Mouse (Mus musculus) heart, adult 2 months (tissue): ENCODE data around the gene Gap43.

Experiments
- CTCF ChIP-seq: fragments of 200-600 bp; IDR thresholded peaks from 2 replicates; pipeline ENCODE4 v1.8.1; 2022; ENCODE audit warnings: antibody characterized with exemption, mild to moderate bottlenecking, moderate library complexity
- EP300 ChIP-seq: fragments of 200-500 bp; IDR thresholded peaks from 2 replicates; pipeline ENCODE4 v1.6.1; 2011; ENCODE audit warnings: low read depth, low read length, control low read depth; ENCODE audit not compliant: insufficient read depth
- POLR2A ChIP-seq: fragments of 200-500 bp; IDR thresholded peaks from 2 replicates; pipeline ENCODE4 v1.6.1; 2011; ENCODE audit warnings: mild to moderate bottlenecking, low read depth, low read length, control low read depth; ENCODE audit not compliant: insufficient read depth

DNA sequence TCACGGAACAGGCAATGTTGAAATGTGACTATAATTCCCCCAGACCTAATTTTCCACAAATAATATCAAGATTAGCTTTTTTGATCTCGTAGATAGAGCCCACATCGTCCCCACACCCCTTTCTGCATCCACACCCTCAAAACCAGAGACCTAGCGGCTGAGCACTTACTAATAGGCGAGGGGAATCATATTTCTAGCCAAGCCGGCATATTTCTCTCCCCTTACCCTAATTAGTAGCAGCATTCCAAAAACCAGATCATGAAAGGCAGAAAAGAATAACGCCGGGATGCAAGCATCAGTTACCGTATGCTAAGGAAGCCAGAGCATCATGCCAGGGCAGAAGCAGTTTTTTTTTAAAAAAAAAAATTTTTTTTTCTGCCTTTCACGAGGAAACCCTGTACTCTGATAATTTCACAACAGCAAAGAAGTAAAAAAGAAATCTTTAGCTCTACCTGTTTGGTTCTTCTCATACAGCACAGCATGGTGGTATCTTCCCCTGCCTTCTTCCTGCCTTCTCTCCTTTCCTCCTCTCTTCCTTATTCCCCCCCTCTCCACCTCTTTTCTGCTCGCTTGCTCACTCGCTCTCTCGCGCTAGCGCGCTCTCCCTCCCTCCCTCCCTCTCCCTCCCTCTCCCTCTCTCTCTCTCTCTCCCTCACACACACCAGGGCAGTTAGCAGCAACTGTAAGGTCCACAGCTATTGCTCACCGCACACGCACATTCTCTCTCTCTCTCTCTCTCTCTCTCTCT lies at the start of gene Gap43:
- TF ChIP-seq POLR2A = no peak
- no peak for TF ChIP-seq CTCF
- no peak for TF ChIP-seq EP300
